Mouse (Mus musculus) cerebellum, adult 9-10 months (tissue): ENCODE measurements around the gene Bnc2.

Experiments used
- DNase-seq: peaks from one replicate; pipeline ENCODE4 v3.0.0; 2022

Bnc2 gene

GRCm38 (mm10) chr4:84632832-84633789 is 42.0 kb downstream of the Bnc2 start:
- no peak for DNase-seq

- no peak for DNase-seq
Measured at GRCm38 (mm10) chr4:84627616-84628015, 47.5 kb downstream of the Bnc2 start.

GRCm38 (mm10) chr4:84623312-84623711 is 51.8 kb downstream of the Bnc2 start:
- DNase-seq: no peak

- DNase-seq: no peak
Measured at GRCm38 (mm10) chr4:84621785-84622184, 53.3 kb downstream of the Bnc2 start.

- no peak for DNase-seq
Measured at GRCm38 (mm10) chr4:84609861-84610260, 65.2 kb downstream of the Bnc2 start.

- DNase-seq: no peak
Measured at GRCm38 (mm10) chr4:84604461-84604860, 70.6 kb downstream of the Bnc2 start.

- no peak for DNase-seq
Measured at GRCm38 (mm10) chr4:84580260-84580952, 94.7 kb downstream of the Bnc2 start.

- DNase-seq: no peak
Measured at GRCm38 (mm10) chr4:84578296-84578695, 96.8 kb downstream of the Bnc2 start.

GRCm38 (mm10) chr4:84566123-84566522 is 109.0 kb downstream of the Bnc2 start:
- no peak for DNase-seq

- DNase-seq: no peak
Measured at GRCm38 (mm10) chr4:84545204-84545871, 129.7 kb downstream of the Bnc2 start.

GRCm38 (mm10) chr4:84544646-84545045 is 130.4 kb downstream of the Bnc2 start:
- no peak for DNase-seq

GRCm38 (mm10) chr4:84540531-84540930 is 134.5 kb downstream of the Bnc2 start:
- no peak for DNase-seq

- no peak for DNase-seq
Measured at GRCm38 (mm10) chr4:84539396-84539795, 135.7 kb downstream of the Bnc2 start.

- no peak for DNase-seq
Measured at GRCm38 (mm10) chr4:84528886-84529789, 145.9 kb downstream of the Bnc2 start.

- no peak for DNase-seq
Measured at GRCm38 (mm10) chr4:84528358-84528757, 146.7 kb downstream of the Bnc2 start.

- no peak for DNase-seq
Measured at GRCm38 (mm10) chr4:84527066-84527933, 147.8 kb downstream of the Bnc2 start.

- no peak for DNase-seq
Measured at GRCm38 (mm10) chr4:84523651-84524221, 151.3 kb downstream of the Bnc2 start.

GRCm38 (mm10) chr4:84523211-84523610 is 151.9 kb downstream of the Bnc2 start:
- no peak for DNase-seq

GRCm38 (mm10) chr4:84521562-84521961 is 153.5 kb downstream of the Bnc2 start:
- DNase-seq: no peak

- DNase-seq: no peak
Measured at GRCm38 (mm10) chr4:84510466-84510865, 164.6 kb downstream of the Bnc2 start.

GRCm38 (mm10) chr4:84507551-84507950 is 167.5 kb downstream of the Bnc2 start:
- DNase-seq: no peak
